Mouse (Mus musculus) neural tube, embryonic 10.5 days (tissue): Measurements from ENCODE around the gene 4930453N24Rik.

ENCODE experiments used
- DNase-seq: peaks from one replicate; pipeline ENCODE4 v3.0.0-alpha.2; 2017; ENCODE audit warnings: low spot score; ENCODE audit errors: extremely low spot score

4930453N24Rik gene

DNA sequence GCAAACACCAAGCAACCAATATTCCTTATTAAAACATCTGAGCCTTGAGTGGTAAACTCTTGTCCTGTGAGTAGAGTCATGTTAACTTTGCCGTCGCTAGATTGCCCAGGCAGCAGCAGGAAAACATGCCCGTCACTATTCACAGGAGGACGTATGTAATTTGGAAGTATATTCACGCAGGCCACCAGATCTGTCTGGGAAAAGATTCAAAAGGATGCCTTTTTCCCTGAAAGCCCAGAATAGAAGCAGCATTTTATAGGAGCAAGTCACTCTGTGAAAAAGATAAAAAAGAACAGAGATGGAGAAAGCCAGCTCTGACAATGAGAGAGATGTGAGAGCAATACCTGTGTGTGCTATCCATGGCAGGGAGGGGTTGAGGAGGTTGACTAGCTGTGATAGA, 49.4 kb downstream of the 4930453N24Rik start:
- no peak for DNase-seq

DNA sequence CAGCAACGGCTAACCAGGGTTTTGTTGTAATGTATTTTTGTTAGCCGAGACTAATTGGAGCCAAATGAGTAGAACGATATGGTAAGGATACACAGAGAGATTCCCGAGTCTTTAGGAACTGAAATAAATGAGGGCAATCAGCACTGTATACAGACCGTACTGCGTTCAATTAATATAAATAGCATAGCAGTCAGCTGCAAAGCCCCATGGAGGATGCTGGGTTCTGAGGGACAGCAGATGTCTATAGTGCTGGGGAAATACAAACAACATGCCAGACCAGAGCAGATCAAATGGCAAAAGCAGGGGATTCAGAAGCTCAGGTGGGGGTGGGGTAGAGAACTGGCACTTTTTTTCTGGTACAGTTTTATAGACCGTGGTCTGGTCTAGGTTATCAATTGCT, 51.9 kb downstream of the 4930453N24Rik start:
- DNase-seq, result no peak

DNA sequence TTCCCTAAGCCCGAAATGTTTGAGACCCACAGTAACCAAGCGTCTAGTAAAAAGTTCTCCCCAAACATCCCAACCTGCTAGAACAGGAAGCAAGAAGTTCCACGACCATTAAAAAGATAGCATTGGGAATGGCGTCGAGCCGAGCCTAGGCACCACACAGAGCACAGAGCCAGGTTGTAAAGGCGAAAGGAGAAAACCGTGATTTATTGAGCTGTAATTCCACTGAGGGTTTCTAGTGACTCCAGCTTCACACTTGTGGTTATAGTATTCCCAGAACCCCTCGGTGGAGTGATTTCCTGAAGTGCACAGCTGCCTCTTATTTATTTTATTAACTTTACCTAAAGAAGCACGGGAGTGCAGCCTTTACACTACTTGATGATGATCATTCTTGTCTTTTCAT, 53.1 kb downstream of the 4930453N24Rik start:
- DNase-seq, result no peak

DNA sequence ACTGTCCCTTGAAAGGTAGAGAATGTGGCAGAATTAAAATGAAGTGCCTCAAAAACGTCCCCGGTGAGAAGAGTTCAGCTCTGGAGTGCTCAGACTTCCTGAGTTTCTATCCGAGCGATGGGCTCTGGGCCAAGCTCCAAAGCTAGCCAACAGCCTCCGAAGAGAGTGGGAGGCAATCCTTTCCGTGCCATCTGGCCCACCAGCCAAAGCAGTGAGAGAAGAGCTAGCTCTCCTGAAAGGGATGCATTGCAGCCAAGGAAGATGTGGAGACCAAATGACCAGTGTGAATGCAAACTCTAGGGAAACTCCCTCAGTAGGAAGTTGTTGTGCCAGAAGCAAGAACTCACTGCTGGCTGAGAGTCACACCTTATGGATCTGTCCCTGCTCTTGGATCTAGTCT, 59.1 kb downstream of the 4930453N24Rik start:
- no peak for DNase-seq
